Mouse (Mus musculus): Measurements from ENCODE around the gene Elmod3. TPM values are rescaled to one million over a fixed set of nuclear protein-coding genes. Genes with fewer than 3 reads are reported as not detected.

Gene Elmod3
- polyA plus RNA-seq (2012; rRNA removed), result 2.9 and 3.6 TPM in 2 replicates
- 4.9 and 5.2 TPM in 2 replicates for polyA plus RNA-seq (2014; fragmentation: Nextera tagmentation; extraction: Ambion mirVana)

- Histone ChIP-seq H3K9ac (replicated peaks) (peak within 1 kb of the TSS; percentile 71), H3K9me3 (ENCODE audit: control insufficient read depth, low read length) (no peaks in the 10 kb centered on the region), H3K27ac (no peak within 1 kb of the TSS), H3K36me3 (replicated peaks; ENCODE audit: control insufficient read depth, insufficient read depth, low read depth) (no peaks in the 10 kb centered on the region), H3K4me2 (ENCODE audit: low read depth) (peak within 1 kb of the TSS; percentile 77), H3K4me3 (ENCODE audit: insufficient read depth in 1 of 2, low read depth in 2 of 2, low read length in 2 of 2) (peak within 1 kb of the TSS; percentile 69 to 80), H3K27me3 (ENCODE audit: control insufficient read depth, insufficient read depth, low read length) (no peaks in the 10 kb centered on the region), H3K4me1 (replicated peaks; ENCODE audit: control insufficient read depth in 2 of 2, insufficient read depth in 2 of 2, low read length in 1 of 2) (peaks cover 2 to 11% of the 10 kb centered on the region in 2 experiments; a peak in 3 of 4 replicates)
- TF ChIP-seq EP300 (IDR thresholded peaks at IDR 0.05; ENCODE audit: low read depth) (no peak), CTCF (IDR thresholded peaks at IDR 0.05; ENCODE audit: low read depth) (no peak)
- 1% methylated on average over 38 of the region's 38 CpGs for WGBS (ENCODE audit: insufficient replicate concordance)
- ATAC-seq (ENCODE audit: insufficient read depth) (peak; percentile 86), DNase-seq (ENCODE audit: low read depth in 3 of 3, low spot score in 3 of 3) (peak; percentile 90 to 93 (median 93))
These were observed at the start of gene Elmod3, which contains the start of gene Retsat for GRCm38 (mm10) chr6:72597956-72598753. Gene Elmod3, minus strand, starts transcription at chr6:72598413. Gene Retsat, plus strand, starts transcription at chr6:72598475.

- 47% methylated on average over 10 of the region's 10 CpGs for WGBS (ENCODE audit: insufficient replicate concordance)
- no peak overlapping the region for H3K4me2 ChIP-seq (ENCODE audit: low read depth)
- peak in 1 of 3 experiments; percentile 23 for DNase-seq (ENCODE audit: low read depth in 3 of 3, low spot score in 3 of 3)
These were observed 49.2 kb upstream of the Elmod3 start for GRCm38 (mm10) chr6:72647383-72647820.

GRCm38 (mm10) chr6:72645364-72645763, 47.2 kb upstream of the Elmod3 start:
- Histone ChIP-seq H3K27me3 (ENCODE audit: control insufficient read depth, insufficient read depth, low read length) (no peaks in the 10 kb centered on the region), H3K36me3 (replicated peaks; ENCODE audit: control insufficient read depth, insufficient read depth, low read depth) (no peaks in the 10 kb centered on the region), H3K4me1 (replicated peaks; ENCODE audit: control insufficient read depth in 2 of 2, insufficient read depth in 2 of 2, low read length in 1 of 2) (0 out of 4 replicates have a peak, but pooled peaks cover 0 to 2% of the 10 kb centered on the region in 2 experiments), H3K9ac (replicated peaks) (no peak overlapping the region), H3K27ac (no peak overlapping the region), H3K4me2 (ENCODE audit: low read depth) (no peak overlapping the region), H3K4me3 (ENCODE audit: insufficient read depth in 1 of 2, low read depth in 2 of 2, low read length in 2 of 2) (no peak overlapping the region), H3K9me3 (ENCODE audit: control insufficient read depth, low read length) (no peaks in the 10 kb centered on the region)
- 69% methylated on average over 7 of the region's 7 CpGs for WGBS (ENCODE audit: insufficient replicate concordance)
- TF ChIP-seq EP300 (IDR thresholded peaks at IDR 0.05; ENCODE audit: low read depth) (no peak), CTCF (IDR thresholded peaks at IDR 0.05; ENCODE audit: low read depth) (no peak)
- no peak for ATAC-seq (ENCODE audit: insufficient read depth)
- DNase-seq (ENCODE audit: low read depth in 3 of 3, low spot score in 3 of 3), result no peak

More at GRCm38 (mm10) chr6:72647383-72647820, 49.2 kb upstream of the Elmod3 start:
- TF ChIP-seq CTCF (IDR thresholded peaks at IDR 0.05; ENCODE audit: low read depth) (peak; percentile 83), EP300 (IDR thresholded peaks at IDR 0.05; ENCODE audit: low read depth) (no peak)
- H3K9me3 ChIP-seq (ENCODE audit: control insufficient read depth, low read length), result no peaks in the 10 kb centered on the region
- no peak overlapping the region for H3K9ac ChIP-seq (replicated peaks)
- no peak overlapping the region for H3K4me3 ChIP-seq (ENCODE audit: insufficient read depth in 1 of 2, low read depth in 2 of 2, low read length in 2 of 2)
- no peaks in the 10 kb centered on the region for H3K4me1 ChIP-seq (replicated peaks; ENCODE audit: control insufficient read depth in 2 of 2, insufficient read depth in 2 of 2, low read length in 1 of 2)
- no peaks in the 10 kb centered on the region for H3K36me3 ChIP-seq (replicated peaks; ENCODE audit: control insufficient read depth, insufficient read depth, low read depth)
- no peak overlapping the region for H3K27ac ChIP-seq
- no peaks in the 10 kb centered on the region for H3K27me3 ChIP-seq (ENCODE audit: control insufficient read depth, insufficient read depth, low read length)
- no peak for ATAC-seq (ENCODE audit: insufficient read depth)

GRCm38 (mm10) chr6:72644576-72644975, 46.4 kb upstream of the Elmod3 start:
- H3K4me2 ChIP-seq (ENCODE audit: low read depth), result no peak overlapping the region
- H3K4me1 ChIP-seq (replicated peaks; ENCODE audit: control insufficient read depth in 2 of 2, insufficient read depth in 2 of 2, low read length in 1 of 2), result 0 out of 4 replicates have a peak, but pooled peaks cover 0 to 2% of the 10 kb centered on the region in 2 experiments
- no peak overlapping the region for H3K4me3 ChIP-seq (ENCODE audit: insufficient read depth in 1 of 2, low read depth in 2 of 2, low read length in 2 of 2)
- 42% methylated on average over 4 of the region's 4 CpGs for WGBS (ENCODE audit: insufficient replicate concordance)
- H3K9me3 ChIP-seq (ENCODE audit: control insufficient read depth, low read length), result no peaks in the 10 kb centered on the region
- H3K27ac ChIP-seq, result no peak overlapping the region
- TF ChIP-seq EP300 (IDR thresholded peaks at IDR 0.05; ENCODE audit: low read depth) (no peak), CTCF (IDR thresholded peaks at IDR 0.05; ENCODE audit: low read depth) (no peak)
- no peaks in the 10 kb centered on the region for H3K36me3 ChIP-seq (replicated peaks; ENCODE audit: control insufficient read depth, insufficient read depth, low read depth)
- no peaks in the 10 kb centered on the region for H3K27me3 ChIP-seq (ENCODE audit: control insufficient read depth, insufficient read depth, low read length)
- ATAC-seq (ENCODE audit: insufficient read depth), result no peak
- DNase-seq (ENCODE audit: low read depth in 3 of 3, low spot score in 3 of 3), result no peak
- no peak overlapping the region for H3K9ac ChIP-seq (replicated peaks)

Measured in liver, embryonic 14.5 days (tissue).